Mouse (Mus musculus) frontal cortex, postnatal 10 days (tissue): Measurements from ENCODE around the gene Ngrn.

ENCODE experiments used
- DNase-seq, 2 experiments: peaks; one replicate each; pipeline ENCODE4 v3.0.0; 2022; ENCODE audit warnings: low spot score in 2 of 2, mixed read lengths in 1 of 2

Gene Ngrn

GRCm38 (mm10) chr7:80301522-80301921, 40.5 kb downstream of the Ngrn start:
- no peak for DNase-seq

GRCm38 (mm10) chr7:80307766-80308165, 46.8 kb downstream of the Ngrn start:
- DNase-seq = no peak

DNA sequence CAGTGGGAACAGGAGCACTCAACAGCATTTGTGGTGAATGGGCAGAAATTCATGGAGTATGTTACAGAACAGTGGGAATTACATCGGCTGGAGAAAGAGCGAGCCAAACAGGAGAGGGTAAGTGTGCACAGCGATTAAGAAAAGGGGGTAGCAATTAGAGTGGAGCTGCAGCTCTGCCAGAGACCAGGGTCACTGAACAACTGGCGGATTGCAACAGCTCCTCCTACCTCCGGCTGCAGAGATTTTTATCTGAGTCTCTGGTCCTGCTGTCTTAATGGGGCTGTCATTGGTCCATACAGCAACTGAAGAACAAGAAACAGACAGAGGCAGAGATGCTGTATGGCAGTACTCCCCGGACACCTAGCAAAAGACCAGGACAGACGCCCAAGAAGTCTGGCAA, 49.8 kb downstream of the Ngrn start:
- DNase-seq = no peak
